Mouse (Mus musculus) hindbrain, embryonic 16.5 days (tissue): Measurements from ENCODE around the gene Cct3. TPM values are rescaled to one million over a fixed set of nuclear protein-coding genes. Genes with fewer than 3 reads are reported as not detected.
A peak's percentile ranks its signal among the peaks of the same experiment; 100 is the strongest.
"Not testable (repeated sequence)": the region's sequence is repeated elsewhere in the genome, so short reads cannot be mapped to it uniquely, and the experiment has no call there.

Experiments
- ATAC-seq: fragments of 200-750 bp; cut with Nextera tagmentation; 2 replicates; pipeline ENCODE4 v1.8.0; 2017; ENCODE audit warnings: moderate TSS enrichment, moderate library complexity
- H3K27ac ChIP-seq: fragments of 300-500 bp; sonication (generic); 2 replicates; pipeline ENCODE4 v1.5.1; 2014; ENCODE audit warnings: low read depth, mild to moderate bottlenecking, control low read depth, low read length, moderate library complexity
- H3K27me3 ChIP-seq: fragments of 300-500 bp; sonication (generic); replicated peaks from 2 replicates; pipeline ENCODE4 v1.6.1; 2014; ENCODE audit warnings: low read length; ENCODE audit not compliant: control insufficient read depth, insufficient read depth
- H3K36me3 ChIP-seq: fragments of 300-500 bp; sonication (generic); 2 replicates; pipeline ENCODE4 v1.6.1; 2014; ENCODE audit warnings: mild to moderate bottlenecking, low read length, moderate library complexity, mixed read lengths; ENCODE audit not compliant: control insufficient read depth, insufficient read depth
- H3K4me1 ChIP-seq: fragments of 300-500 bp; sonication (generic); 2 replicates; pipeline ENCODE4 v1.6.1; 2014; ENCODE audit warnings: low read depth, low read length; ENCODE audit not compliant: control insufficient read depth, insufficient read depth
- H3K4me2 ChIP-seq: fragments of 300-500 bp; sonication (generic); 2 replicates; pipeline ENCODE4 v1.6.1; 2014; ENCODE audit warnings: mild to moderate bottlenecking, low read length, control low read depth, moderate library complexity
- H3K4me3 ChIP-seq: fragments of 300-500 bp; sonication (generic); 2 replicates; pipeline ENCODE4 v1.5.1; 2014; ENCODE audit warnings: mild to moderate bottlenecking, low read length, control low read depth, moderate library complexity
- H3K9ac ChIP-seq: fragments of 300-500 bp; sonication (generic); 2 replicates; pipeline ENCODE4 v1.6.1; 2014; ENCODE audit warnings: low read depth, mild to moderate bottlenecking, control low read depth, low read length, moderate library complexity
- H3K9me3 ChIP-seq: fragments of 300-500 bp; sonication (generic); 2 replicates; pipeline ENCODE4 v1.6.1; 2014; ENCODE audit warnings: mild to moderate bottlenecking, low read length, moderate library complexity; ENCODE audit not compliant: control insufficient read depth
- WGBS: fragments of 180-500 bp; shearing (Covaris S2); extraction: QIAGEN DNeasy Blood & Tissue Kit; methylation state at CpG from one replicate; pipeline ENCODE4 v1.1.7; 2014; 5-methylcytosine and 5-hydroxymethylcytosine counted together
- polyA plus RNA-seq: library from polyadenylated mRNA; unstranded; fragments of >200 nt; fragmentation: Nextera tagmentation; extraction: Ambion mirVana; gene quantifications from 2 replicates; pipeline ENCODE4 v1.2.1, GENCODE M21; 2015

Gene Cct3
- 444 and 454 TPM in 2 replicates for polyA plus RNA-seq

- Histone ChIP-seq H3K4me2 (peak within 1 kb of the TSS; percentile 79), H3K27me3 (no peaks in the 10 kb centered on the region), H3K27ac (peak within 1 kb of the TSS; percentile 93), H3K9ac (peak within 1 kb of the TSS; percentile 88), H3K4me3 (peak within 1 kb of the TSS; percentile 82), H3K36me3 (peaks cover 19% of the 10 kb centered on the region), H3K4me1 (peaks cover 17% of the 10 kb centered on the region), H3K9me3 (no peaks in the 10 kb centered on the region)
- peak; percentile 100 for ATAC-seq
- WGBS, result under 1% methylated on average over 44 of the region's 44 CpGs
Measured at GRCm38 (mm10) chr3:88296561-88297318, at the start of gene Cct3, which contains the start of gene Tsacc. Gene Cct3, plus strand, starts transcription at chr3:88297116. Gene Tsacc, minus strand, starts transcription at chr3:88296999.

GRCm38 (mm10) chr3:88247666-88248065, 49.2 kb upstream of the Cct3 start:
- Histone ChIP-seq H3K27ac (no peak overlapping the region), H3K4me3 (no peak overlapping the region), H3K36me3 (no peaks in the 10 kb centered on the region), H3K4me2 (no peak overlapping the region), H3K9me3 (no peaks in the 10 kb centered on the region), H3K27me3 (no peaks in the 10 kb centered on the region), H3K4me1 (peaks cover 2% of the 10 kb centered on the region; the same call in 1 of the 2 replicates), H3K9ac (no peak overlapping the region)
- WGBS, result 68% methylated on average over 9 of the region's 9 CpGs
- no peak for ATAC-seq

GRCm38 (mm10) chr3:88248406-88248805, 48.5 kb upstream of the Cct3 start:
- Histone ChIP-seq H3K36me3 (no peaks in the 10 kb centered on the region), H3K27ac (no peak overlapping the region), H3K9ac (no peak overlapping the region), H3K27me3 (no peaks in the 10 kb centered on the region; the same call in 1 of the 2 replicates), H3K9me3 (no peaks in the 10 kb centered on the region), H3K4me1 (peaks cover 2% of the 10 kb centered on the region; the same call in 1 of the 2 replicates), H3K4me3 (no peak overlapping the region), H3K4me2 (no peak overlapping the region)
- ATAC-seq, result no peak
- WGBS, result 61% methylated on average over 11 of the region's 11 CpGs

- H3K27me3 ChIP-seq, result peaks cover 4% of the 10 kb centered on the region; the same call in 1 of the 2 replicates
- no peak overlapping the region for H3K4me2 ChIP-seq
- H3K4me1 ChIP-seq, result peaks cover 3% of the 10 kb centered on the region; the same call in 1 of the 2 replicates
- no peaks in the 10 kb centered on the region for H3K9me3 ChIP-seq
- no peak for ATAC-seq
- no peaks in the 10 kb centered on the region for H3K36me3 ChIP-seq
- no peak overlapping the region for H3K9ac ChIP-seq
- H3K27ac ChIP-seq, result no peak overlapping the region
- no peak overlapping the region for H3K4me3 ChIP-seq
- 69% methylated on average over 6 of the region's 6 CpGs for WGBS
Measured at GRCm38 (mm10) chr3:88252739-88253138, 44.2 kb upstream of the Cct3 start.

GRCm38 (mm10) chr3:88254268-88254926, 42.5 kb upstream of the Cct3 start, which contains the start of gene Rhbg:
Gene Rhbg, minus strand, starts transcription at chr3:88254709.
- ATAC-seq, result peak; percentile 27; the same call in 1 of the 2 replicates

GRCm38 (mm10) chr3:88255950-88256349, 41.0 kb upstream of the Cct3 start:
- Histone ChIP-seq H3K9me3 (no peaks in the 10 kb centered on the region), H3K4me3 (no peak overlapping the region), H3K9ac (no peak overlapping the region), H3K27me3 (peaks cover 4% of the 10 kb centered on the region; the same call in 1 of the 2 replicates), H3K4me2 (no peak overlapping the region), H3K36me3 (no peaks in the 10 kb centered on the region), H3K27ac (no peak overlapping the region), H3K4me1 (peaks cover 3% of the 10 kb centered on the region; the same call in 1 of the 2 replicates)
- WGBS, result 70% methylated on average over 6 of the region's 6 CpGs
- ATAC-seq, result no peak

More at GRCm38 (mm10) chr3:88254268-88254926, 42.5 kb upstream of the Cct3 start, which contains the start of gene Rhbg:
- Histone ChIP-seq H3K27ac (no peak within 1 kb of the TSS), H3K4me3 (peak within 1 kb of the TSS; percentile 31), H3K36me3 (no peaks in the 10 kb centered on the region), H3K9me3 (no peaks in the 10 kb centered on the region), H3K27me3 (peaks cover 4% of the 10 kb centered on the region; the same call in 1 of the 2 replicates), H3K4me2 (peak within 1 kb of the TSS; percentile 57), H3K4me1 (peaks cover 3% of the 10 kb centered on the region; the same call in 1 of the 2 replicates), H3K9ac (peak within 1 kb of the TSS; percentile 55)
- 3% methylated on average over 31 of the region's 34 CpGs for WGBS

- ATAC-seq, result no peak
- no peaks in the 10 kb centered on the region for H3K36me3 ChIP-seq
- no peak overlapping the region for H3K9ac ChIP-seq
- no peak overlapping the region for H3K4me2 ChIP-seq
- H3K27ac ChIP-seq, result no peak overlapping the region
- H3K9me3 ChIP-seq, result no peaks in the 10 kb centered on the region
- peaks cover 4% of the 10 kb centered on the region; the same call in 1 of the 2 replicates for H3K27me3 ChIP-seq
- 76% methylated on average over 7 of the region's 7 CpGs for WGBS
- H3K4me1 ChIP-seq, result peaks cover 3% of the 10 kb centered on the region; the same call in 1 of the 2 replicates
- H3K4me3 ChIP-seq, result no peak overlapping the region
Measured at GRCm38 (mm10) chr3:88256382-88256781, 40.5 kb upstream of the Cct3 start.

- Histone ChIP-seq H3K9ac (no peak overlapping the region), H3K4me2 (no peak overlapping the region), H3K36me3 (no peaks in the 10 kb centered on the region), H3K27ac (no peak overlapping the region), H3K9me3 (no peaks in the 10 kb centered on the region), H3K4me3 (no peak overlapping the region), H3K27me3 (no peaks in the 10 kb centered on the region), H3K4me1 (no peaks in the 10 kb centered on the region)
- ATAC-seq, result no peak
- WGBS, result 78% methylated on average over 3 of the region's 3 CpGs
Measured at GRCm38 (mm10) chr3:88262346-88262745, 34.6 kb upstream of the Cct3 start.

GRCm38 (mm10) chr3:88268014-88268413, 28.9 kb upstream of the Cct3 start:
- H3K4me2 ChIP-seq, H3K9me3 ChIP-seq, H3K4me3 ChIP-seq, H3K27me3 ChIP-seq, H3K4me1 ChIP-seq, ATAC-seq, H3K36me3 ChIP-seq, H3K27ac ChIP-seq, H3K9ac ChIP-seq: not testable (repeated sequence)
- 87% methylated on average over 6 of the region's 6 CpGs for WGBS
